Mouse (Mus musculus): ENCODE data around the gene Ugt1a8. TPM values are rescaled to one million over a fixed set of nuclear protein-coding genes. Genes with fewer than 3 reads are reported as not detected.

The Ugt1a8 gene
- total RNA-seq, 2 experiments from 2014 or later = not detected

DNA sequence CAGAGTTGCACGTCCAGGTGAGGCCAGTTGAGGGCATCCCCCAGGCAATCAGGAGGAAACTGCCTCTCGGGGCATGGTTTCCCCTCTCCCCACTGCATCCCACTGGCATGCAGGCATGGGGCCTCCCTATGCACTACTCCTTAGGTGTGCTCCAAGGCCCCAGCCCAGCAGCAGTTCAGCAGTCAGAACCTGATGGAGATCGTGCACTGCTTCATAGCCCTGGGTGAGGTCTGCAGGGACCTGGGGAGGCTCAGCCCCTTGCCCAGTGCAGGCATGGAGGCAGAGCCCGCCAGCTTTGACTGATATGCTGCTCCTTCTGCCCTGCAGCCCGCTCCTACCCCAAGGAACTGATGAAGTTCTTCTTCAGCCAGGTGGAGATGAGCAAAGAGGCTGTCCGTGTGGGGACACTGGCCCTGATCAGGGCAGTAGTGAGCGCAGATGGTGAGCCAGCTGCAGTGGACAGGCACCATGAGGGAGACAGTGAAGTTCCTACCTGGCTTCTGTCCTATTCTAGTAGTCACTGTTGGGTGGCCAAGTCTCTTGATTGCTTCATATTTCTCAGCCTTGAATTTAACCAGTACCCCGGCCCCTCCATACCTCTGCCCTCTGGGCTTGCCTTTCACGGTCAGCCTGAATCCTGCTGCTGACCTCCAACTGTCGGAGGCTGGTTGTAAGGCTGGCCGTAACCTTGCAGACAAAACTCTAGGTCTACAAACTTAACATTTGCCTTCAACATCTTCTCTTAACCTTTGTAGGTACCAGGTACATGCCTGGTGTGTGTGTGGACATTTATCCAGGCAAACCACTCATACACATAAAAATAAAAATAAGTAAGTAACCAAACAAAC lies 147.7 kb downstream of the Ugt1a8 start:
- no peak for DNase-seq (ENCODE audit: low spot score)

DNA sequence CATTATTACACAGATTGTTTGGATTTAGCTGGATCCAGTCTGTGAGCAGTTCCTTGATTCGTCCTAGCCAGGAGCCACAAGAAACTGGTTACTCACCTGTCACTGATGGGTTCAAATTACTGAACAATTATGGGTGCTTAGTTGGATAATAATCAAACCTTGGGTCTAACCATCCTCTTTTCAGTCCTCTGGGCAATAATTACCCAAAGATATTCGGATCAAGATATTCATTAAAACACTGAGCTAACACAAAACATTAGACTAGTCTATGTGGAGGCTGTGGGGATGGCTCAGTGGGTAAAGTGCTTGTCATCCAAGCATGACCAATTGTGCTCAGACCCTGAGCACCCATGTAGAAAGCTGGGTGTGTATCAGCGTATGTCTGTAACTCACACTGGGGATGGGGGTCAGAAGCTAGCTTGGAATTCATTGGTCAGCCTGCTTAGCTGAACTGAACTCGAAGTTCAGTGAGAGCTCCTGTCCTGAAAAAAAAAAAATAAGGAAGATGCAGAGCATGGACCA lies 148.3 kb downstream of the Ugt1a8 start:
- no peak for DNase-seq (ENCODE audit: low spot score)

DNA sequence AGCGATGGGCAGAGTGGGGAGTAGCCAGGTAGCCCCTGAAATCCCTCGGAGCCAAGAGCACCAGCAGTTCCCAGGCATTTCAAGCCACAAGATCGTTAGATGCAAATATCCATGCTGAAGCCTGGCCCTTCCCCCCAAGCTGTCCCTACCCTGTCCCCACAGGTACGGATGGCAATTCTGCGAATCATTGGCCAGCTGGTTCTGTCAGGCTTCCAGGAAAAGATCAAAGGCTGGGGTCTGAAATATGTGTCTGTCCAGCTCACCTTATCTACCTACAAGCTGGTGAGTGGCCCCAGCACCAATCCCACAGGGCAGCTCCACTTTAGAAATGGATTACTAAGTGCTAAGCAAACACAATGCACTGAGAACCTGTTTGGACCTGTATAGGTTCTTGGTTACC lies 149.7 kb downstream of the Ugt1a8 start:
- no peak for DNase-seq (ENCODE audit: low spot score)

DNA sequence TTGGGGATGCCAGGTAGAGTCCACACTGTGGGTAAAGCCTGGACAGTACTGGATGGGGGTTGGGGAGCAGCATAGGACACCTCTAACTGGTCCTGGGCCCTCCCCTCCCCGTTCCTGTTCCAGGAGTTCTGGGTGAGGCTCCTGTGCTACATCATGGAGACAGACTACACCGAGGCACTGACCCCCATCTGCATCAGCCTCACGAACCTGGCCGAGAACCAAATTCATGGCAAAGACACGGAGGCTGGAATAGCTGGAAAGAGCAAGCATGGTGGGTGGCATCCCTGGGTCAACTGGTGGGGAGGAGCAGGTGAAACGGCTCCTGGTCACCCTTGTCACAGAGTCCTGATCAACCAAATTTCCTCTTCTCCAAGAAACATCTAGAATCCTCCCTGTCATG lies 151.2 kb downstream of the Ugt1a8 start:
- DNase-seq (ENCODE audit: low spot score) = no peak

DNA sequence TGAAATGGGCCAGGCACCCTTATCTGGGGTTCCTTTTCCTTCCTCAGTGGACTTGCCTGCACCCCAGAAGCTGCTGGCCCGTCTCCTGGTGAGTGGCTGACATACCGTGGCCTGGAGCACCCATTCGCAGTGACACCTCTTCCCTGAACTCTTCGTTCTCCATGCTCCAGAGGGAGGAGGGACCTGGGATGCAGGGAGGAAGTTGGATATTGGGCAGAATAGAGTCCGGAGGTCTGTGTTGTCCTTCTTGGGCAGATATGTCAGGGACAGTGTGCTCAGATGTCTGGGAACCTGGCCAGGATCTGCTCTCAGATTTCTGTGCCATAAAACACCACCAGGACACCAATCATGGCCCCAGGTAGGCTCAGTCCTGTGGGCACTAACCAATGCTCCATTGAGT lies 152.5 kb downstream of the Ugt1a8 start:
- no peak for DNase-seq (ENCODE audit: low spot score)

DNA sequence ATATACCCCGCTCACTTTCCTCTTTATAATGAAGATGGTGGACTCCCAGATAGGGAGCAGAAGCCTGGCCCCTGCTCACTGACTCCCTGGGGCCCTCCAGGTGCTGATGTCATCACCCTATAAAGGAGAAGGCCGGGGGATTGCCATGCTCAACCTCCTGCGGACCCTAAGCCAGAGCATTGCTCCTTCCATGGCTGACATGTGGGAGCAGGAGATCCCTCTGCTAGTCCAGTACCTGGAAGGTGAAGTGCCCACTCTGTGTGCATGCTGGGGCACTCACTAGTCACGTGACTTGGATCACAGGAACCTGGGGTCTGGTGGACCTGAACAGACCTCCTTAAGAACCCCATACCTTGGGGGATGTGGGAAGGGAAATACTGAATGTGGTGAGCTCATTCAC lies 153.0 kb downstream of the Ugt1a8 start:
- DNase-seq (ENCODE audit: low spot score) = no peak

DNA sequence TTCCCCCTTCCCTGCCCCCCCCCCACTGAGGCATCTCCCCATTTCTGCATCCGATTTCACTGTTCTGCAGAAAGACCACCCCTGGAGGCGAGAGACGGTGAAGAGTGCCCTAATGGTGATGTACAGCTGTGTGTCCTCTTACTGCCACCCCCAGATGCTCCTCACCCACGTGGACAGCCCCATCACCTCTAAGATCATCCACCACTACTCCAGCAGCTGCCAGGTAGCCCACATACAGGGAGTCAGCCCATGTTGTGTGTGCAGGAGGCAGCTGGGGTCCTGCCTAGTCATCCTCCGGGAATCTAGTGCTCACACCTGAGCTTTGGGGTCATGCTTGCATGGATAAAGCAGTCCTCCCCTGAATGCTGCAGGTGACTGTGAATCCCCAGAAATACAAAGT lies 156.2 kb downstream of the Ugt1a8 start:
- no peak for DNase-seq (ENCODE audit: low spot score)

DNA sequence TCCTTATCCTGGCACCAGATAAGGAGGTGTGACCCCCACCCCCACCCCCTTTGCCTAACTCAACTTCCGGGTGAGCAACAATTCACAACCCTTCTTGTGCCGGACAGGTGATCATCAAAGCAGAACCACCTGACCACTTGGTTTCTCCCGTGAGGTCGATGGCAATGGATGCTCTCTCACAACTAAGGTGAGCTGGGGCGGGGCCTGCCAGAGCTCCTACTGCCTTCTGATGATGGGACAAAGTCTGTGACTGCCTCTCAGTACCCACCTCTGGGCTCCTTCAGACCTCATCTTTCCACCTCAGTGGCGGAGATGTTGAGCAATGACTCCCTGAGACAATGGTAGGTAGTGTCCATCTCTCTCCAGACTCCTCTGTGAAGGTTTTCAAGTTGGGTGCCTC lies 158.3 kb downstream of the Ugt1a8 start:
- DNase-seq (ENCODE audit: low spot score) = no peak

DNA sequence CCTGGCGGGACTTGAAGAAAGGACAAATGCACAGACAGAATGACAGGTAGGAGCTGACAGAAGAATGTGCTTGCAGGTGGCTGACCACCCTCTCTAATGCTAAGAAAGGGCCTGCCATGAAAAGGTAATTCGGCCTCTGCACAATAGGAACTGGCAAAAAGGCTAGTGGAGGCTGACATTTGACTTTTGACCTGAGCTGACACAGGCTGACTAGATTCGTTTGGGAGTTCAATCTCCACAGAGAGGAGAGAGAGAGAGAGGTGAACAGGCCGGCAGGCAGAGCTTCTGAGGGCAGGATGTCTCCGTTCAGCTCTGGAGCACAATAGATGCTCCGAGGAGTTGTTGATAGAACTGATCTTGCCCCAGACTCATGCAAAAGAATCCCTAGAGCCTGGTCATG lies 158.8 kb downstream of the Ugt1a8 start:
- DNase-seq (ENCODE audit: low spot score) = no peak

DNA sequence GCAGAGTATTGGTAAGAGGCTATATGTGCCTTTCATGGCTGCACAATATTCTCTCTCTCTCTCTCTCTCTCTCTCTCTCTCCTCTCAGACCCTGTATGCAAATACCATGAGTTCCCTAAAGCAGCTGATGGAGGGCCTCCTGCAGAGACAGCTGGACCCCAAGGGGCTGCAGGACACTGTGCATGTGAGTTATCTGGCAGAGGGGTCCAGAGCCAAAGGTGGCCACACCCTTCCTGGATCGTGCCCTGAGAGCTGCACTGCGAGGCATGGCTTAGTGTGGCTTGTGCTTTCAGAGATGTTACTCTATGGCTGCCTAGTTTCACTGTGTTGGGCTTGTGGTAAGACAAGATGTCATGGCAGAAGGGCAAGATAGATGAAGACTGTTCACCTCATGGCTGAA lies 160.0 kb downstream of the Ugt1a8 start:
- DNase-seq (ENCODE audit: low spot score) = no peak

DNA sequence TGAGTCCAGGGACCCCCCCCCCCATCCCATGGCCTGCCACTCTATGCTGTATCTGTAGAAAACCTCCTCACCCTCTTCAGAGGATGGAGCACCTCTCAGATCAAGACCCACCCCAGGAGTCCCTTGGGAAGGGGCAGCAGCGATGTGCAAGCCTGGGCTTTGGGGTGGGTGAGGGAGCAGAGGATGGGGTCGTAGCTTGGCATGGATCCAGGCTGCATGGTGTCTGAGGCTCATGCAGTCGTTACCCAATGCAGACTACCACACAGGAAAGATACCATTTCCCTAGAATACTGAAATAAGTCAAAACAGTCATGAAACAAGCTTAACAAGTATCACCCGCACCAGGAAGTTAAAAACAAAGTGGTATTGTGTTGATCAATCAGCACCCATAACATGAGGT lies 161.0 kb downstream of the Ugt1a8 start:
- no peak for DNase-seq (ENCODE audit: low spot score)

DNA sequence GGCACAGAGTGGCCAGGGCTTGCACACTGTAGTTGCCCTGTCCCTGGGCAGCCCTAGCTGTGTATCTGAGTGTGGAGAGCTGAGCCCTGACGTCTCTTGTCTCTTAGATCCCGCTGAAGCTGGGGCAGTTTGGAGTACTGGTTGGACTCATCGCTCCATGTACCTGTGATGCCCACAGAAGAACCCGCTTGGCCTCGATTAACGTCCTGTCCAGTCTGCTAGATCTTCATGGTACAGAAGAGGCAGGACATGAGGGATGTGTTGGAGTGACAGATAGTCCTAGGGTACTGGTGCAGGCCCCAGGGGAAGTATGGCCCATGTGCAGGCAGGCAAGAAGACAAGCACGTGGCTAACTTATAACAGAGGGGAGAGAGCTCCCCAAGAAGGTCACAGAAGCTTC lies 162.0 kb downstream of the Ugt1a8 start:
- DNase-seq (ENCODE audit: low spot score) = no peak

DNA sequence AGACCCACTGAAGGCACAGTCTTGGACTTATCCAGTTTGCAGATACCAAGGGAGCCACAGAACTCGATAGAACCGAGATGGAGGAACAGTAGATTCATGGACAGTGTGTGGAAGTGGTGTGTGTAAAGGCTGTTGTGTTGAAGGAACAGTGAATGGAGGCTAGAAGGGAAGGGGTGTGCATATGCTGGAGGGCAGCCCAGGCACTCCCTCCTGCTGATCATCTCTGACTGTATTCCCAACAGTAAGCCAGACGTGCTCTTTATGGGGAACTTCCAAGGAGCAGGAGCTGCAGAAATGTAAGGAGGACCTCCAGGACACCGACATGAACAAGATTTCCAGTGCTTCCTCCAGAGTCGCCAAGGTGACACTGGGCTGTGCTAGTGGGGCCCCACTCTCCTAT lies 162.4 kb downstream of the Ugt1a8 start:
- no peak for DNase-seq (ENCODE audit: low spot score)

DNA sequence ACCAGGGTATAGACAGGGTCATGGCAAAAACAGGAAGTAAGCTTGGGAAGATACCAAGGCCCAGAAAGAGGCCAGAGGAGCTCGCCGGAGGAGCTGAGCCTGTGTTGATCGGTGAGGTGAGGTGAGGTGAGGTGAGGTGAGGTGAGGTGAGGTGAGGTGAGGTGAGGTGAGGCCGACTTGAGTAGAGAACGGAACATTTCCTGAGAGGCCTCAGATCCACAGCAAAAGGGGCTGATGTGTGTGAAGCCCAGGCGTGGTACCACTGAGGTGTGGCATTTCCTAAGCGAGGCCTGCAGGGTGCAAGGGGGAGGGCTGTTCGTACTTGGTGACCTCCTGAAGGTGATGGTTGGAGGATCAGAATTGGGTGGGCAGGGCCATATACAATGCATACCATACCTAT lies 165.5 kb downstream of the Ugt1a8 start:
- DNase-seq (ENCODE audit: low spot score) = no peak

DNA sequence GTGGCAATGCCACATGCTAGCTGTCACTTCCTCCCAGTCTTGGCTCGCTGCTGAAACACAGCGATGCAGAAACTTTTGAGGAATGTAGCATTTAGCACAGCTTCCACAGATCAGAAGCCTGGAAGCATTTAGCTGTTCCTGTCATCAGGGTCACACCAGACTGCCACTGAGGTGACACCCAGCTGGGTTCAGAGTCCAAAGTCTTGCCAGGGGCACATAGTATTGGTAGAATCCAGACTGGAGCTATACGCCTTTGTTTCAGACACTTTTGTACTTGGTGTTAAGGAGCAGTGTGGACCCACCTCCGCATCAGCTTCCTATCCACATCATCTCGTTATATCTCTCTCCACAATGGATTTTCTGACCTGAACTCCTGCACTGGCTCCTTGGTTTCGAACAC lies 165.9 kb downstream of the Ugt1a8 start:
- no peak for DNase-seq (ENCODE audit: low spot score)

DNA sequence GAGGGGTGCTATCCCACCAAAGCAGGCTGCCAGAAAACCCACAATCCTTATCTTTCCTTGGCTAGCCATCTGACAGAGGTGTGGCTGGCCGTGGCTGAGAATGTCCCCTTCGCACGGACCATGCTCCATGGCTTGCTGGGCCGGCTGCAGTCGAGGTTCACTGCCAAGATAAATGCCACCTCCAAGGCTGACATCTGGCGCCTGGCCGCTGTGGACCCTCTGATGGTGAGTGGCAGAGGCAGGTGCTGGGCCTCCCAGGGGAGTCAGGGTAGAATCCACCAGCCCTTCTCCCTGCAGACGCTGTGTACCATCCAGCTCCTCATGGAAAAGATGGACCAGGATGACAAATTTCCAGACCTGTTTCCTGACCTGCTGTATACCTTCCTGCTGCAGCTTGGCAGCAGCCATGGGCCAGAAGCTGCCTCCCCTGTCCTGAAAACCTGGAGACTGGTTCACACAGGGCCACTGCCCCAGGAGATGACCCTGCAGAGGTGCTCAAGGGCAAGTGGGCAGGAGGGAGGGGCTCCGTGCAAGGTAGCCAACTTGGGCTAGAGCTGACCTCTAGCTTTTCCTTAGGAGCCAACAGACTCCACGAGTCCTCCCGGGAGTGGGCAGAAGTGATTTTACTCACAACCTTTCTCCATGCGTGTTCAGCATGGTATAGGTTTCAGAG lies 167.3 kb downstream of the Ugt1a8 start:
- no peak for DNase-seq (ENCODE audit: low spot score)

DNA sequence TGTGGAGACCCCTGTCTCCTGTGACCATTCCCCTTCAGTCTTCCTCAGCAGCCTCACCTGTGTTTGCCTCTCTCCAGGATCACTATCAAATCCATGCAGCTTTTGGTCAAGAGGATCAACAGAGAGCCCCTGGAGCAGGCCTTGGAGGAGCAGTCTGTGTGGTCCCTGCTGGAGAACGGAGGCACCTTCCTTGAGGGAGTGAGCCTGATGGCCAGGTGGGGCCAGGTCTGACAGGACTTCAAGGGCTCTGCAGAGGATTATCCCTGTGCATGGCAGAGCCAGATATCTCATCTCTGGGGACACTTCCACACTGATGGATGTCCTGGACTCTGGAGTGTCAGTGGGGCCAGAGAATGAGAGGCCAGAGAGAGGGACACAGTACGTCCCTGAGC lies 167.8 kb downstream of the Ugt1a8 start:
- DNase-seq (ENCODE audit: low spot score) = no peak

DNA sequence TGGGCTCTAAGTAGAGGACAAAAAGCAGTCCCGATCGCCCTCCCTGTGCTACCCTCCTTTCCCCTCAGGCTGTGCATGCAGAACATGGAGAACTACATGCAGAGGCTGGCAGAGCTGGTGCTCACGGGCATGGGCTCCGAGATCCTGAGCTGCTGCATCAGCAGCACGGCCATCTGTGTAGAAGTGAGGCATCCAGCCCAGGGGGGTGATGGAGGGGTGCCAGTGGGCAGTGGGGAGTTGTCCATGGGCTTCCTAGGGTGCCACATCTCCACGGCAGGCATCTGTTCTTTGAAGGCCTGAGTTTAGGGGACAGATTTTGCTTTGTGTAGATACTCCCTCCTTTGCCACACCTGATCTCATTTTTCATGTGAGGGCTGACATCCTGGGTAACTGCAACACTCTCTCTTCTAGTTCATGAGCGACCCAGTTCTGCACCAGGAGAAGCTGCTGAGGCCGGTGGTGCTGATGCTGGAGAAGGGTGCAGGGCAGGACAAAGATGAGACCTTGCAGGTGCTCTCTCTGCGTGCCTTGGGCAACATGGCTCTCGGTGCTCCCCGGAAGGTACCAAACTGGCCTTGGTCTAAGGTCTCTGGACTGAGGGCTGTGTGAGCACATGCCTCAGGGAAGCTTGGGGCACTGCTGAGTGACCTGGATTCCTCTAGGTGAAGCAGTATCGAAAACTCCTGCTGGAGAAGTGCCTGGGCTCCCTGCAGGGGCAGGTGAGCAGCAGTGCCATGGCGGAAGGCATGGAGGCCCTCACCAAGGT lies 168.6 kb downstream of the Ugt1a8 start:
- no peak for DNase-seq (ENCODE audit: low spot score)

DNA sequence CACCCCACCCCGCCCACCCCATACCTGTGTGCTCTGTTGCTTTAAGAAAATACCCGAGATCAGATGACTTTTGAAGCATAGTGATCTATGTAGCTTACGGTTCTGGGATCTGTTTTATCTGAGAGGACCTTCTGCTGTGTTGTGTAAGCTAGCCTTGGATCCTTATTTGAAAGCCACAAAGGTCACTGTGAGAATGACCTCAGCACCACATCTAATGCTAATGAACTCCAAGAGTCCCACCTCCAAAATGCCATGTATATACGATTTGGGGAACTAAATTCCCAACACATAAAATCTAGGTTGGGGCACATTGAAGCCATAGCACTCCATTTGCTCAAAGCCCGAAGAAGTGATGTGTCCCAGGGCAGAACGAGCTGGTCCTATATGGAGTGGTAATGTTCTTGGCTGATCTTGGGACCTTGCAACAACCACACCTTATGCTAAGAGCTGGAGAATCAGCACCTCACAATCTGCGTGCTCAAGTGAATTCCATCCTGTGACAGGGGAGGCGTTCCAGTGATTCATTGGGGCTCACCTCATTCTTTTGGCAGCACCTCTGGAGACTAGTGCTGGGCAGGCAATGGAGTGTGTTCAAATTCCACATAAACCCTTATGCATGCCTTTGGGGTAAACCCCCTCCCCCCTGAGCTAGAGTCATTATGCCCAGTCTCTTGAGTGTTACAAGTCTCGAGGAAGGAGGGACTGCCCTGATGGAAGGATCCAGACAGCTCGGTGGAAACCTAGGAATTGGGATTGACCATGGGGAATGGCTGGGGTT lies 169.5 kb downstream of the Ugt1a8 start:
- DNase-seq (ENCODE audit: low spot score) = no peak

DNA sequence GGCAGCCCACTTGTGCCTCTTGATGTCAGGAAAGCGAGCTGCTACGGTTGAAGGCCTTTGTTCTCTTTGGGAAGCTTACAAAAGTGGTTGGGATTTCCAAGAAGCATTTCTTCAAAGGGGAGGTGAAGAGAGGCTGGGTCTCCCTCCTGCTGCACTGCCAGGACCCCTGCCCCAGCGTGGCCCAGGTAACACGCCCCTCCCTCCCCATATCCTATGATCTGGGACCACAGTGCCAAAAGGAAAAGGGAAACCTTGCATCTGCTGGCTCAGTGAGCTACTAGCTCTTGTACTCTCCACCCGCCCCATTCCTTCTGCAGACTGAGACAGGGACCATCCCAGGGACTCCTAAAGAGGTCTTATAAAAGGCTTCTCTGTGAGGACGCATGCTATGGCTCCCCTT lies 170.1 kb downstream of the Ugt1a8 start:
- DNase-seq (ENCODE audit: low spot score) = no peak

DNA sequence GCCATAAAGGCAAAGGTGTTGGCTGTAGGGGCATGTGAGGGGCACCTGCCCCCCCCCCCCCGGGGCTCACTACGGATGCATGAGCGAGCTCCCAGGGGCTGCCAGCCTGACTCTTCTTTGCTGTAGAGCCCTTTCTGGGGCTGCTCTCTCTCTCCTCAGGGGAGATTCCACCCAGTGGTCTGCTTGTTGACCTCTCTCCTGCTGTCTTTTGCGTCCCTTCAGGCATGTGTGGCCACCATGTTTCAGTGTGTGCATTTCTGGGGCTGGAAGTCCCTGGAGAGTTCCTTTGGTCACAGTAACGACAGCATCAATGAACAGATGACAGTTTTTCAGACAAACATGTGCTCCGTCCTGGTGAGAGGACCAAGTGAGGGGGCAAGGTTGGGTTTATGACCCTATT lies 170.7 kb downstream of the Ugt1a8 start:
- DNase-seq (ENCODE audit: low spot score) = no peak
